Mouse (Mus musculus): ENCODE results near the gene Prx.

The Prx gene

GRCm38 (mm10) chr7:27560291-27560887 lies 61.3 kb downstream of the Prx start:
- no peak for DNase-seq (ENCODE audit: low spot score)

GRCm38 (mm10) chr7:27560978-27561377 lies 61.9 kb downstream of the Prx start:
- no peak for DNase-seq (ENCODE audit: low spot score)
